Mouse (Mus musculus): ENCODE measurements around the gene Lztfl1.
A peak's percentile ranks its signal among the peaks of the same experiment; 100 is the strongest.
"Not testable (repeated sequence)": the region's sequence is repeated elsewhere in the genome, so short reads cannot be mapped to it uniquely, and the experiment has no call there.

The Lztfl1 gene

DNA sequence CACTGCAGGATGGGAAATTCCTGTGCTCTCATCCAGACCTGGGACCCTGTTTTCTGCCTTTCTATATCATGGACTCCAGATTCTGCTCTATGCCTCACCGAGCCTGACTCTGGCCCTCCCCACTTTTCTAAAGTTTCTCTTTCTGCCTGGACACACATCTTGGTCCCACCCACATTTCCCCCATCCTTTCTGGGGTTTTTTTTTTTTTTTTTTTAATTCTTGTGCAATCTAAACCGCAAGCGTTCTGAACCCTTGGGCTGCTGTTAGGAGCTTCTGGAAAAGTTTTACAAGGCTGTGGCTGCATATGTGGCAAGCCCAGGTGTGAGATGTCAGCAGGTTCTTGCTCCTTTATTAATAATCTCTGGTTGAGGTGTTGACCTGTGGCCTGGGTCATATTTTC is 33.8 kb downstream of the Lztfl1 start:
- no peak for DNase-seq (ENCODE audit: low read depth, low spot score)

- DNase-seq (ENCODE audit: low read depth, low spot score), result no peak
These were observed 38.3 kb downstream of the Lztfl1 start for GRCm38 (mm10) chr9:123679198-123679597.

DNA sequence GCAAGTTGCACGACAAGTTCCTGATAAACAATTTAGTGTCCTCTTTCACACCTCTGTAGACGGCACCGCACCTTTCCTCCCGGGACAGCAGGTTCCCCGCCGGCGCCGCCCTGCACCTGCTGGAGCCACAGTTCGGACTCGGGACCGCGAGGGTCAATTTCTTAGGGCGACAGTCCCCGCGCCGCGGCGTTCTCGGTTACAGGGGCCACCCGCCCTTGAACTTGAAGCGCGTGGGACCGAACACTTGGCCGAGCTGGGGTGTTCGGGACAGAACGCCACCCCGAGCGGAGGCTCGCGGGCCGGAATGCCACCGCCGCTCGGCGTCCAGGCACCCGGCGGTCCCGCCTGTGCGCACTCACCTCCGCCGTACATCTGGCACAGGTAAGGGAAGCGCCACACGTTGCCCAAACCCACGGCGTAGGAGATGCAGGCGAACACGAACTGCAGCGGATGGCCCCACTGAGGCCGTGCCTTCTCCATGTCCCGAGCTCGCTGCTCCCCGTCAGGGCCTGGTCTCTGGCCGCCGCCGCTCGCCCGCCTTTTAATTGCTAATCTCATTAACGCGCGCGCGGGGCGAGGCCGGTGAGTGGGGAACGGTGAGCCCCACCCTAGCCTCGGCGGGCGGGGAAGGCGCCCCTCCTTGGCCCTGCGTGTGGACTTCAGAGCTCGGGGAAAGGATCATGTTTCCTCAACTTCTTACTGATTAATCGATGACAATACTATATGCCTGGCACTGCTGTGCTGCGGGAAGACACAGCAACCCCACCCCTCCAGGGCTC is 39.0 kb downstream of the Lztfl1 start, which contains the start of the genes Ccr9 and Slc6a20a:
Gene Ccr9, plus strand, starts transcription at position 113 of the 779 bp plus-strand sequence.
Gene Slc6a20a, minus strand, starts transcription at position 559 of the 779 bp plus-strand sequence.
- DNase-seq (ENCODE audit: low read depth, low spot score), result no peak

- peak; percentile 76 for DNase-seq (ENCODE audit: low read depth, low spot score)
These were observed 51.9 kb downstream of the Lztfl1 start for GRCm38 (mm10) chr9:123665645-123666044.

GRCm38 (mm10) chr9:123659986-123660676 is 57.4 kb downstream of the Lztfl1 start:
- not testable (repeated sequence) for DNase-seq (ENCODE audit: low read depth, low spot score)

DNA sequence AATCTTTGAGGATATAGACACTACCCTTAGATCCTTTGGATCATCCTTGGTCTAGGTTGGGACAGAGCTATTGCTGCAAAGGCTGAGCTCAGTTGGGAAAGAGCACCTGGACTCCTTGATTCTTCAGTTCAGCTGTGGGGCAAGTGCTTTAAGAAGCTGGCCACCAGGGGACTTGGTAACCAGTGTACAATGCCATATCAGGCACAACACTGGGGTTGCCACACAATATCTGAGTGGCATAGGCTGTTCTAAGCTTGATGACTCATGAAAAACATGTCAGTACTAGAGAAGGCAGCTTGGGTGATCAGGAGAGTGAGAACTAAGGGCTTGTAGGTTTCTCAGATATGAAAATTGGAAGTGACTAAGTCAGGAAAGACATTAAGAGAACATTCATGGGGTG is 58.5 kb downstream of the Lztfl1 start:
- DNase-seq (ENCODE audit: low read depth, low spot score), result no peak

DNA sequence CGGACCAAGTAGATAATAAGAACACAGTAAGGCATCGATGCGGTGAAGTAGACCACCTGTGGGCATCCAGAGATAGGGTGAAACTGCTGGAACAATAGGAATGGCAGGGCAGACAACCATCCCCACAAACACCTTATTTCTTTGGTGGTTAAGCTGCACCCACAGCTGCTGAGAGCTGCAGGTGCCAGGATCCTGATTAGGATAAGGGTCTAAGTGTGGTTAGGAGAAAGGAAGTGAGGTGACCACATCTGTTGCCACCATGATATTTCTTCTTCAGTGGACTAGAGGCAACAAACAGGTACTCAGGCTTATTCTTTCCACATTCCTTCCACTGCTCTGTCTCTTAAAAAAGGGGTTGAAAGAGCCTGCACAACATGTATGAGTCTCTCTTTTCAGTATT is 60.0 kb downstream of the Lztfl1 start:
- no peak for DNase-seq (ENCODE audit: low read depth, low spot score)

GRCm38 (mm10) chr9:123651369-123651768 is 66.1 kb downstream of the Lztfl1 start:
- no peak for DNase-seq (ENCODE audit: low read depth, low spot score)

GRCm38 (mm10) chr9:123649785-123650511 is 67.5 kb downstream of the Lztfl1 start:
- DNase-seq (ENCODE audit: low read depth, low spot score), result no peak
